Mouse (Mus musculus) heart, adult 8-10 months (tissue): ENCODE measurements around the gene Hoxd3. TPM values are rescaled to one million over a fixed set of nuclear protein-coding genes. Genes with fewer than 3 reads are reported as not detected.

Experiments
- DNase-seq: peaks from one replicate; pipeline ENCODE4 v3.0.0; 2022; ENCODE audit warnings: low spot score
- total RNA-seq, 4 experiments: library from RNA; stranded (reverse); gene quantifications; 2 replicates each; pipeline ENCODE4 v1.2.4; 2022

The Hoxd3 gene
- total RNA-seq, 4 experiments from 2014 or later = 0.16 TPM; not detected in 3

GRCm38 (mm10) chr2:74726973-74727639 lies 15.4 kb downstream of the Hoxd3 start:
- DNase-seq = no peak

DNA sequence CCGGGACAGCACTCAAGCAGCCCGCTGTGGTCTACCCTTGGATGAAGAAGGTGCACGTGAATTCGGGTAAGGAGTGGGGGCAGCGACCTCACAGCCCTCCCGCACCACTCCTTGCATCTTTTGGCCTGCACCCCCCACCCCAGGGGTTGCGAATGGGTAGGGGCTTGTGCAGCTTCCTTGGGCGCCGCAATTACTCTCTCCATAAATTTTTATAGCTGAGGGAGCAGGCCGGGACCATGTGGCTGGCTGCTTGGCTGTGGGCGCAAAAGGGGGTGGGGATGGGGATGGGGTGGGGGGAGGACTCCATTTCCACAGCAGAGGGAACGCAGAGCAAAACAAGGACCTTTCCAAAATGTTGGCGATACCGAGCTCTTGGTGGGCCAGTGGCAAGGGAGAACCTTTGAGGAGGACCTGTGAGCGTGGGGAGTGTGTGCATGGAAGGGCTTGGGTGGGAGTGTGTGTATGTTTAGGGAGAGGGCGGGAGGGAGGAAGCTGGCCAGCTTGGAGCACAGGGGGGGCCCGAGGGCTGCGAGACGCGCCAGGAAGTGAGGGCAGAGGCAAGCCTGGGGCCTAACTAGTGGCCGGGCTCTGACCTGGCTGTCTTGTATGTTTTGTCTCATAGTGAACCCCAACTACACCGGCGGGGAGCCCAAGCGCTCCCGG lies 16.0 kb downstream of the Hoxd3 start:
- DNase-seq = no peak

DNA sequence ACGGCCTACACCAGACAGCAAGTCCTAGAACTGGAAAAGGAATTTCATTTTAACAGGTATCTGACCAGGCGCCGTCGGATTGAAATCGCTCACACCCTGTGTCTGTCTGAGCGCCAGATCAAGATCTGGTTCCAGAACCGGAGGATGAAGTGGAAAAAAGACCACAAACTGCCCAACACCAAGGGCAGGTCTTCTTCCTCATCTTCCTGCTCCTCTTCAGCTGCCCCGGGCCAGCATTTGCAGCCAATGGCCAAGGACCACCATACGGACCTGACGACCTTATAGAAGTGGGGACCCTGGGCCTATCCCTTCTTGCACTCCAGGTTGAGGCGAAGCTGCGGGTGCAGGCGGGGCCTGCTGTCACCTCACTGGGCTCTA lies 16.6 kb downstream of the Hoxd3 start:
- no peak for DNase-seq

DNA sequence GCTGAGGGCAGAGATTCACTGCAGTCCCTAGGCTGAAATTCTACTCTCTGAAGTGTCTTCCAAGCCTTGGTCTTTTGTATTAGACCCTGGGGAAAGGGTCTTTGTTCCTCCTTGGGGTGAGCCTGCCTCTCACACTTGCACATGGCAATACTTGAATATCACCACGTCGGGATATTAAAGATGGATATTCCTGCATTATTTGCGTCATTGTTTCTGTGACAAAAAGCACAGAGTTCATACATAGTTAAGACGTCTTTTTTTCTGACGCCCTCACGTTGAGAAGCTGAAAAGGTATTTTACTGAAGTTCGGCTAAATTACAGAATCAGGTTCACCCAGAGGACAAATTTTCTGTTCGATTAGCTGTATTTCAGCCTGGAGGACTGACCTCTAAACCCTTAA lies 18.6 kb downstream of the Hoxd3 start:
- no peak for DNase-seq

DNA sequence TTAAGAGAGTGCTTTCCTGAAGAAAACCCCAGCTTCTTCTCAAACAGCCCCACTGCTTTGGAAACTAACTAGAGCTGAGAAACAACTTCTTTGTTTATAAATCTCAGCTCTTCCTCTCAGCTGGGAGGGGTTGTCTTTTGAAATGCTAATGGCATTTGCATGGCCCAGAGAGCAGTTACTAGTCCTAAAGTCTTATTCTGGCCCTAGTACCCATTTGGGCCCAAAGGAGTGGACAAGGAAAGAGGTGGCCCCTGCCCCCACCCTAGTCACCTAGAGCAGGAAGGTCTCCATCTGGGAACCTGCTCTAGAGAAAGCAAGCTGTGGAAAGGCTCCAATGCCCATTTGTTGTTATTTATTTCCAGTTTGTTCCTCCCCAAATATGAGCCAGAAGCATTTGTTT lies 19.3 kb downstream of the Hoxd3 start:
- DNase-seq = no peak

DNA sequence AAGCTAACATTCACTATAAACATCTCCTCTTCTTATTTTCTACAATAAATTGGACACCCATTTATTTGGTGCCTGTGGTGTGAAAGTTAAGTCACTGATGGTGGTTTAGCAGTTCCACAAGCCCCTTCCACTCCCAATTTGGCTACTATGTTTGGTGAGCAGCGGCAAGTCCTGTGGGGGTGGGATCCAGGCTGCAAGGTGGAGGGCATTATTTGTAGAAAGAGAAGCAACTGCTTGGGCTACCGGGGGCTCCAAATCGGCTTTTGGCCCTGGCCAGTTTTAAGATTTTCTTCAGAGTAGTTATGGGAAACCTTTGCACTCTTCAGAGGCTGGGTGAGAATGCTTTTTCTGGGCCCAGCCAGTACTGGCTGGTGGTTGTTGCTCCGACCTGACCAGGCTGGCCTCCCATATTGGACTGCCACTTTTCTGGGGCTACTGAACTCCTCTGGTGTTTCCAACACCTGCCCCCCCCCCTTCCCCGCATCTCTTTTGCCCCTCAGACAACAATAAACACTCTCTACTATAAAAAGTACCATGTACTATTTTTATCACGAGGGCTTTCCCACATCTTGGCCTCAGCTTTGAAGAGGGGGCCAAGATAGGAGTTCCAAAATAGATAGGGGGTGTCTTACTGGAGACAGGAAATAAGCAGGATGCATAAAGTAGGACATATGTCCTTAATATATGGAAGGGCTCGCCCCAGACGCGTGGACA lies 20.2 kb downstream of the Hoxd3 start:
- no peak for DNase-seq

GRCm38 (mm10) chr2:74732513-74733316 lies 21.0 kb downstream of the Hoxd3 start:
- no peak for DNase-seq

DNA sequence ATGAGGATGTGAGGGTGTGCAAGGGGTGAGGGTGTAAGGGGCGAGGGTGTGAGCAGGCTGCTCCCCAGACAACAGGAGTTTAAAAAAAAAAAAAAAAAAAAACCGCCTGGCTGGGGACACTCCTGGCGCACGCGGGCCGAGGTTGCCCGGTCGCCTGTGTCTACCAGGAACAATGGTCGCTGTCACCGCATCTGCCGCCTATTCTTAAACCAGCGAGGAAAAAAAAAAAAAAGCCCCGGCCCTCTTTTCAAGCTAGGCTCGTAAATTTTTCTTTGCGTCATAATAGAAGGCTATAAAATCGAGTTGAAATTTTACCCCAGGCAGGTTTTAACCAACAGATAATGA lies 21.6 kb downstream of the Hoxd3 start:
- DNase-seq = no peak

- DNase-seq = no peak
These were observed 22.0 kb downstream of the Hoxd3 start for GRCm38 (mm10) chr2:74733765-74734164.

DNA sequence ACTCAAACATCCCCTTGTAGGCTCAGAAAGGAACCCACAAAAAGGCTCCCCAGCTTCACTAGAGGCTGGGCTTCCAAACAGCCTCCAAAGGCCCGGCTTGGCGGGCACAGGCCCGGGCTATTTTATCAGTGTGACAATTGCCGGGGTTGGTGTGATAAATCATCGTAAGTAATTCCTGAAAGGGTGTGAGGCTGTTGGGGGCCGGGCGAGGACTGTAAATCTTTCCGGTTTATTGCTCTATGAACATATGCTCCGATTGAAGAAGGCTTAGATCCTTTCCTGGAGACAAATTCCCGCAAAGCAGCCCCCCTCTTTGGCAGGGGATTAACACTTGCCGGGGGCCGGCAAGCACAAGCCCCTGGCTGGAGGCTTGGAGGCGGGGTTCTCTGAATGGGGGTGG lies 22.7 kb downstream of the Hoxd3 start:
- no peak for DNase-seq

- DNase-seq = no peak
These were observed 23.5 kb downstream of the Hoxd3 start for GRCm38 (mm10) chr2:74734996-74735811.

DNA sequence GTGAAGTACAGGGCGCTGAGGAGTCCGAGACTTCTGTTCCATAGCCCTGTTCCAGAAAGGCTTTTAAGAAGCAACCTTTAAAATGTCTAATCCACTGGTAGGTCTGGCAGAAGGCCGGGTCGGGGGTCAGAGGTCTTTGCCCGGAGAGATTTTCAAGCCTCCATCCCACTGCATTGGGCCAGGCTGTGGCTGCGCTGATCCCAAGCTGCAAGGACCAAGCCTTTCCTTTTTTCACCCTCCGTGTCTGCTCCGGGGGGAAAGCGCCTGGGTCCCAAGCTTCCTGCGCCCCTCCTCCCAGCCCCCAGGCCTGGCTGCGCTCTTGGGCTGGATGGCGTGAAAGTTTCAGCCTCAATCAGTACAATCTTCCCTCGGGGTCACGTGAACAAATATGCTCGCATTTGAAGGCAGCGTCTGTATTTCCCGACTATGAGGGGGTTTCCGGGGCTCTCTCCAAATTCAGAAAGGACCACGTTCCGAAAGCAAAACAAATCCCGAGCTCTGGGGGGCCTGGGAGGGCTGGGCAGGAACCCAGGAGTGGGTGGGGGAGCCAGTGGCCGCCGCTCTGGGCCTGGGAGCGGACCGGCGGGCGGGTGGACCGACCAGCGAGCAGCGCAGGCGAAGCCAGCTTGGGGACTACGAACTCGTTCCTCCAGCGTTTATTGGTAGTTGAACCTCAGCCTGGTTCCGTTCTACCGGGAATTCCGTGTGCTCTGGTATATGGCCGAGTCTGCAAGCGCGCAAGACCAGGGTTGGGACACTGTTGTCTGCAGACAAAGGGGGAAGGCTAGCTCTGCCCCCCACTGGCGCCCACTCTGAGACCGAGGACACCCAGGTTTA lies 24.3 kb downstream of the Hoxd3 start:
- no peak for DNase-seq

GRCm38 (mm10) chr2:74736688-74737577 lies 25.2 kb downstream of the Hoxd3 start:
- no peak for DNase-seq

DNA sequence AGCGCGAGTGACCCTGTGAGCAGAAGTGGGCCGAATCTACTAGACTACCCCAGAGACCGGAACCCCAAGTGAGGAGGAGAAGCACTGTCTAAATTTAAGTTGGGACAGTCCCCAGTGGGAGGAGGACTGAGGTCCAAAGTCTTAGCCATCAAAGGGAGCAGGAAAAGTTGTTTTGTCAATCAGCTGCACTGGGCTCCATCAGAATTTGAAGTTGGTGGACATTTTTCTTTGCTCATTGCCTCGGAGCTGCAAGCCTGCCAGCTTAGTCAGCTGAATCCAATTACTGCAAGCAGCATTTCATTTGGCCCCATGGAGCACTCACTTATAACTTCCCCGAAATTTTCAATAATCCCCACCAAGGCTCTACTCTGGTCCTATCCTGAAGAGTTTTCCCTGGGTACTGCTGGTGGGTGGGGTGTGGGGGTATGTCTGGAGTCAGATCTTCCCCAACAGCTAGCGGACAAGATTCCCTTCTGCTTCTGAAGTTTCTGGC lies 25.9 kb downstream of the Hoxd3 start:
- no peak for DNase-seq

GRCm38 (mm10) chr2:74738623-74739475 lies 27.1 kb downstream of the Hoxd3 start:
- no peak for DNase-seq

DNA sequence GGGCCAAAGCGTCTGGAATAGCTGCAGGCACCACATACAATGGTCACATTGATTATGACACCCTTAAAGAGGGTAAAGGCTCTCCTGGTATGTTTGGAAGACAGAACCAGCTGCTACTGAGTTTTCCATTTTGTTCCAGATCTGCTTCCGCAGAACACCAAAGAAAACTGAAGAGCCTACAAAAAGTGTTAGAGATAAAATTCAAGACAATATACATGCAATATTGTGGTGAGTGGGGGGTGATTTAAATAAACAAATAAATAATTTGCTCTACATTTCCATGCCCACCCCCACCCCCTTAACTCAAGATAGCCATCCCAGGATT lies 27.7 kb downstream of the Hoxd3 start:
- DNase-seq = no peak

GRCm38 (mm10) chr2:74739869-74740268 lies 28.1 kb downstream of the Hoxd3 start:
- no peak for DNase-seq

GRCm38 (mm10) chr2:74740311-74741091 lies 28.8 kb downstream of the Hoxd3 start:
- DNase-seq = no peak
